In genomic region chr8:72318801-72319322, GRCm38 (mm10) we compare ENCODE assay signal across 8 mouse cellular contexts. TPM values are rescaled to one million over a fixed set of nuclear protein-coding genes. Genes with fewer than 3 reads are reported as not detected.
DNase-seq lines count a peak whose midpoint lies in the region; ATAC-seq and TF ChIP-seq lines count a peak whose summit lies in the region.

Klf2 (plus strand) TSS chr8:72319033.

- no peaks in the 10 kb centered on the region for H3K36me3 ChIP-seq in forebrain, embryonic 10.5 days (replicated peaks)
- peaks cover 19% of the 10 kb centered on the region for H3K36me3 ChIP-seq in heart, embryonic 14.5 days (ENCODE audit: control insufficient read depth, insufficient read depth, low read length)
- no peaks in the 10 kb centered on the region for H3K36me3 ChIP-seq in liver, embryonic 11.5 days (ENCODE audit: control insufficient read depth, insufficient read depth, low read length)
- no peaks in the 10 kb centered on the region for H3K36me3 ChIP-seq in myocyte (ENCODE audit: control insufficient read depth, insufficient read depth)

- peak; percentile 83 for ATAC-seq in CD4-positive, CD25-positive, alpha-beta regulatory T cell, adult 4 months
- peak; percentile 97 for ATAC-seq in heart, embryonic 14.5 days (ENCODE audit: insufficient number of reproducible peaks, insufficient read depth, low FRiP score, low read depth)
- peak; percentile 93 for ATAC-seq in liver, embryonic 11.5 days (replicated peaks; ENCODE audit: low FRiP score)

- peak within 1 kb of the TSS; percentile 51 for H3ac ChIP-seq in myocyte (ENCODE audit: control insufficient read depth, insufficient read length)

- WGBS in forebrain, embryonic 10.5 days, result under 1% methylated on average over 46 of the region's 46 CpGs
- under 1% methylated on average over 46 of the region's 46 CpGs for WGBS in heart, embryonic 14.5 days
- under 1% methylated on average over 46 of the region's 46 CpGs for WGBS in liver, embryonic 11.5 days

- peaks cover 69% of the 10 kb centered on the region for H3K27me3 ChIP-seq in forebrain, embryonic 10.5 days (ENCODE audit: poor library complexity, severe bottlenecking)
- H3K27me3 ChIP-seq in heart, embryonic 14.5 days (ENCODE audit: control insufficient read depth, insufficient read depth, low read length), result no peaks in the 10 kb centered on the region
- peaks cover 35% of the 10 kb centered on the region for H3K27me3 ChIP-seq in liver, embryonic 11.5 days (replicated peaks; ENCODE audit: control insufficient read depth, insufficient read depth, low read length)
- no peaks in the 10 kb centered on the region for H3K27me3 ChIP-seq in myocyte (ENCODE audit: control insufficient read depth, insufficient read depth, insufficient read length)

- H3K9ac ChIP-seq in heart, embryonic 14.5 days (ENCODE audit: low read length), result peak within 1 kb of the TSS; percentile 86
- H3K9ac ChIP-seq in liver, embryonic 11.5 days (ENCODE audit: low read depth, low read length), result peak within 1 kb of the TSS; percentile 67

- peak within 1 kb of the TSS; percentile 55 for H3K4me3 ChIP-seq in forebrain, embryonic 10.5 days
- peak within 1 kb of the TSS; percentile 77 to 89 for H3K4me3 ChIP-seq in heart, embryonic 14.5 days (ENCODE audit: control insufficient read depth in 1 of 2, insufficient read depth in 1 of 2, low read depth in 1 of 2, low read length in 2 of 2)
- peak within 1 kb of the TSS; percentile 64 for H3K4me3 ChIP-seq in liver, embryonic 11.5 days (ENCODE audit: low read depth, low read length)
- peak within 1 kb of the TSS; percentile 47 for H3K4me3 ChIP-seq in myocyte

- peaks cover 10% of the 10 kb centered on the region for H3K79me2 ChIP-seq in myocyte (ENCODE audit: control insufficient read depth, insufficient read depth)

- no peaks in the 10 kb centered on the region for H3K9me3 ChIP-seq in forebrain, embryonic 10.5 days
- no peaks in the 10 kb centered on the region for H3K9me3 ChIP-seq in heart, embryonic 14.5 days (ENCODE audit: control insufficient read depth, low read length)
- H3K9me3 ChIP-seq in liver, embryonic 11.5 days (ENCODE audit: control insufficient read depth, low read length), result no peaks in the 10 kb centered on the region

- peak within 1 kb of the TSS; percentile 72 for H3K27ac ChIP-seq in forebrain, embryonic 10.5 days
- peak within 1 kb of the TSS; percentile 71 to 86 for H3K27ac ChIP-seq in heart, embryonic 14.5 days (replicated peaks in 1 of 2; ENCODE audit: control insufficient read depth in 1 of 2, insufficient read depth in 1 of 2, low read depth in 2 of 2, low read length in 2 of 2)
- H3K27ac ChIP-seq in liver, embryonic 11.5 days (ENCODE audit: low read depth, low read length), result peak within 1 kb of the TSS; percentile 52

- DNase-seq in c-Kit-positive CD71-negative TER-119-negative erythroid progenitor cells, embryonic 14.5 days (ENCODE audit: low read depth), result peak; percentile 96
- DNase-seq in forebrain, embryonic 10.5 days (ENCODE audit: extremely low spot score, low spot score), result peak; percentile 91
- peak; percentile 98 for DNase-seq in kidney, postnatal 10 days
- peak; percentile 96 for DNase-seq in liver, embryonic 11.5 days (ENCODE audit: low spot score)
- DNase-seq in spleen, postnatal 4 days (ENCODE audit: low spot score in 2 of 2), result peak; percentile 94 to 97

- H3K4me1 ChIP-seq in forebrain, embryonic 10.5 days, result peaks cover 38% of the 10 kb centered on the region
- H3K4me1 ChIP-seq in heart, embryonic 14.5 days (ENCODE audit: control insufficient read depth in 2 of 2, insufficient read depth in 2 of 2, low read length in 2 of 2), result peaks cover 18 to 27% of the 10 kb centered on the region in 2 experiments
- peaks cover 8% of the 10 kb centered on the region for H3K4me1 ChIP-seq in liver, embryonic 11.5 days (replicated peaks; ENCODE audit: control insufficient read depth, insufficient read depth, low read length)

- peak within 1 kb of the TSS; percentile 90 for H3K4me2 ChIP-seq in heart, embryonic 14.5 days (ENCODE audit: low read length)
- H3K4me2 ChIP-seq in liver, embryonic 11.5 days, result peak within 1 kb of the TSS; percentile 99
- H3K4me2 ChIP-seq in myocyte (ENCODE audit: low read depth), result peak within 1 kb of the TSS; percentile 75

- TF ChIP-seq POLR2A in myocyte (IDR thresholded peaks at IDR 0.05; ENCODE audit: insufficient read length, low read depth), result peak; percentile 97

TF ChIP-seq in myocyte, 11 proteins besides CTCF, POLR2A, EP300 and RAD21:
- no peak for TF ChIP-seq TCF3 (IDR thresholded peaks at IDR 0.05; ENCODE audit: insufficient read length, low read depth)
- TF ChIP-seq SRF (IDR thresholded peaks at IDR 0.05; ENCODE audit: control insufficient read depth, insufficient read length, low read depth), result peak; percentile 21
- TF ChIP-seq MAX (IDR thresholded peaks at IDR 0.05; ENCODE audit: low read depth), result no peak
- peak in 1 of 3 experiments; percentile 16 for TF ChIP-seq MYOD1 (IDR thresholded peaks at IDR 0.05; ENCODE audit: control insufficient read depth in 1 of 3, insufficient read length in 2 of 3, low read depth in 2 of 3)
- TF ChIP-seq POLR2AphosphoS2 (IDR thresholded peaks at IDR 0.05; ENCODE audit: insufficient read length, low read depth), result peak; percentile 99
- TF ChIP-seq USF1 (IDR thresholded peaks at IDR 0.05; ENCODE audit: low read depth), result no peak
- TF ChIP-seq MYOG (IDR thresholded peaks at IDR 0.05; ENCODE audit: control insufficient read depth in 1 of 3, insufficient read depth in 1 of 3, insufficient read length in 2 of 3, low read depth in 2 of 3), result peak in 1 of 3 experiments; percentile 7
- no peak for TF ChIP-seq E2F4 (IDR thresholded peaks at IDR 0.05; ENCODE audit: insufficient read depth)
- TF ChIP-seq CEBPB (IDR thresholded peaks at IDR 0.05; ENCODE audit: insufficient read depth, poor library complexity, severe bottlenecking), result no peak

RNA-seq across cellular contexts. Expression of gene Klf2, which starts in this region (rescaled TPM):
- 10 to 100 TPM; 17.1 to 31.0 TPM for polyA plus RNA-seq in CD4-positive, CD25-positive, alpha-beta regulatory T cell, adult 4 months (2017; shearing (Covaris generic))
- 2.6 and 3.0 TPM in 2 replicates for polyA plus RNA-seq in forebrain, embryonic 10.5 days (2016; fragmentation: Nextera tagmentation; extraction: Ambion mirVana)
- 22.0 and 24.1 TPM in 2 replicates for polyA plus RNA-seq in heart, embryonic 14.5 days (2014; fragmentation: Nextera tagmentation; extraction: Ambion mirVana)
- 5.3 and 5.5 TPM in 2 replicates for polyA plus RNA-seq in liver, embryonic 11.5 days (2014; fragmentation: Nextera tagmentation; extraction: Ambion mirVana)
- 9.8 TPM for polyA plus RNA-seq in myocyte (2012; fragmentation: generic; extraction: Trizol)

Comparison
In these comparisons a context has a peak if more than half of its experiments do, and no peak if none do; other contexts are left out.
1. Peak in every context shown above with its lines: DNase-seq, ATAC-seq, H3K4me3 ChIP-seq and H3K27ac ChIP-seq.